Mouse (Mus musculus): ENCODE measurements around the gene Barhl1.

Barhl1 gene

DNA sequence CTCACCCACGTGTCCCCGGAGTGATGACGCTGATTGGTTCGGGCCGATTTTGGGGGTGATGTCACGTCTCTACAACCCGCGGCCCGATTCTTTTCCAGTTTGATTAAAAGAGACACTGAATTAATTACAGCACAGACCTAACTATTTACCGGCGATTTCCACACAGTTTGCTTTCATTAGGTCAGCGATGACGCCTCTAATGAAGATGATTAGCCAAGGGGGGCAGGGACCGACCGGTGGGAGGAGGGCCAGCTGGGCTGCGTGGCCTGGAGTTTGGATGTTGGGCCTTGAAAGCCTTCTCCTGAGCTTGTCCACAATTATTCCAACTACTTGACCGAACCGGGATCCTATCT is at the start of gene Barhl1:
TSS of gene Barhl1 (minus strand) at position 156 of the 353 bp plus-strand sequence.
- DNase-seq (ENCODE audit: low spot score in 2 of 2) = no peak

DNA sequence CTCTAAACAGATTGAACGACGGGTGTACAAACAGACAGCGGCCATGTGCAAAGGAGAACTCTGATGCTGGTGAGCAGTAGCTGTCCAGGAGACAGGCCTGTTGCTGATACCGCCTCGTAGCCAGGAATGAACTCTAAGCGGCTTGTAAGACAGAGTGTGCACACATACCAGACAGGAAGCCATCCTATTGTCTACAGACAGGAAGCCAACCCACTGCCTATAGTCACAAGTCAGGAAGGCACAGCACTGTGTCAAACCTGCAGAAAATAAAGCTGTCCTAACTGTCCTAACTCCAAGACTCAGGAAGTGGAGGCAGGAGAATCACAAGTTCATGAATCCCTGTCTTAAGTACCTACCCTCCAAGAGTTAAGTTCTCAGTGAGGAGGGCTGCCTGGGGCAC is 47.1 kb upstream of the Barhl1 start:
- DNase-seq (ENCODE audit: low spot score in 2 of 2) = no peak

DNA sequence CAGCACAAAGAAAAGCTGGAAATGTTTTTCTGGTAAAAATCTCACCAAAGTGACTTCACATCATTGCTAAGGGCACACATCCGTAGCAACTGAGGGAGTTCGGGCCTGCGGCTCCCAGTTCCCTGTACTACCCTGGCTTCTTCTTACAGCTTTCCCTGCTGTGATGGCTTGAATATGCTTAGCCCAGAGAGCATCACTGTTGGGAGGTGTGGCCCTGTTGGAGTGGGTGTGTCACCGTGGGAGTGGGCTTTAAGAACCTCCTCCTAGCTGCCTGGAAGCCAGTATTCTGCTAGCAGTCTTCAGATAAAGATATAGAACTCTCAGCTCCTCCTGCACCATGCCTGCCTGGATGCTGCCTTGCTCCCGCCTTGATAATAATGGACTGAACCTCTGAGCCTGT is 45.2 kb upstream of the Barhl1 start:
- no peak for DNase-seq (ENCODE audit: low spot score in 2 of 2)

DNA sequence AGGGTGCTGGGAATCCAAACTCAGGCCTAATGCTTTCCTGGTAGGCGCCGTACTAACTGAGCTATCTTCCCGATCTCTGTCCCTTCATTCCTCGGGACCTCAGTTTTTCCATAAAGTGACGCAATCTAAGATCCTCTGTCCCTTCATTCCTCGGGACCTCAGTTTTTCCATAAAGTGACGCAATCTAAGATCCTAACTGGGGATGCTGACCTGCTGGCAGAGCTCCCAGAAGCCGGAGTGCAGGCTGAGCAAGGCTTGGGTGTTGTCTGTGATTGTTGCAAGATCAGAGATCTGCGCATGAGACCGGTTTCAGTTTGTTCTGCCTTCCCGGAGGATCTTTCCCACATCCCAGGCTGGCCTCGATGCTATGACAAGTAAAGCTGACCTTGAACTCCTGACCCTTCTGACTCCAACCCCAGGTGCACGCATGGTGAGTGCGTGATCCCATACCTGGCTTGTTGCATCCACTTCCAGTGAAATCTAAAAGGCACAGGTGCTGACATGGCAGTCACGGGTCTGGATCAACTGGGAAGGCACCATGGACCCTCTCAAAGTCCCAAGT is 44.6 kb upstream of the Barhl1 start:
- no peak for DNase-seq (ENCODE audit: low spot score in 2 of 2)

DNA sequence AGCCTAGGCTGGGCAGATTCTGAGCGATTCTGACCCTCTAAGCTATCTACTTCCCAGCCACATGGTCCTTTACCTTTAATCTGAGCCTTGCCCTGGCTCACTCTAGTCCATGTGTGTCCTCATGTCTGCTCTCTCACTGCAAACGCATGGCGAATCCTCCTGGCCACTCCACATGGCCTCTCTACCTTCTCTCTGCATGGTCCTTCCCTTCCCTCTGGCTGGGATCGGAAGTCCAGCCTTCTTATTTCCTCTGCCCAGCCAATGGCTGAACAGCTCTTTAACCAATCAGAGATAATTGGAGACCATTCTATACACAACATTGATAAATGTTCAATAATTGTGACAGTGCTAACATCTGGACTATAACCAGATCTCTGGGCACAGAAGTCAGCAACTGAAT is 40.4 kb upstream of the Barhl1 start:
- no peak for DNase-seq (ENCODE audit: low spot score in 2 of 2)

DNA sequence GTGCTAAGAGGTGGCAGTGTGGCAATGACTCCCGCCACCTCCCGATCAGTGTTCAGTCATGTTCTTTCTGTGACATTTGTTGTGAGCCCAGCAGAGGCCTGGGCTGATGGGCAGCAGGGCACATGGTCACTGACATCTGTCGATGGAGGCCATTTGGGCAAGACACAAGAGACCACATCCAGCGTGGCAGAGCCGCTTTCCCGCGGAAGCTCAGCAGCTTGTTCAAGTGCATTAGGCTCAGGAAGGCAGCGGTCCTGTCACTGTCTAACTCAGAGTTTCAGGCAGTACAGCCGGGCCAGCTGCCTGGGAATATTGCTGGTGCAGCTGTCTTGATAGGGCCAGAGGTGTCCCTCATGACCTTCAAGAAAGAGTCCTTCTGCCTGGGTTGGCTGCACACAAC is 38.1 kb upstream of the Barhl1 start:
- no peak for DNase-seq (ENCODE audit: low spot score in 2 of 2)

DNA sequence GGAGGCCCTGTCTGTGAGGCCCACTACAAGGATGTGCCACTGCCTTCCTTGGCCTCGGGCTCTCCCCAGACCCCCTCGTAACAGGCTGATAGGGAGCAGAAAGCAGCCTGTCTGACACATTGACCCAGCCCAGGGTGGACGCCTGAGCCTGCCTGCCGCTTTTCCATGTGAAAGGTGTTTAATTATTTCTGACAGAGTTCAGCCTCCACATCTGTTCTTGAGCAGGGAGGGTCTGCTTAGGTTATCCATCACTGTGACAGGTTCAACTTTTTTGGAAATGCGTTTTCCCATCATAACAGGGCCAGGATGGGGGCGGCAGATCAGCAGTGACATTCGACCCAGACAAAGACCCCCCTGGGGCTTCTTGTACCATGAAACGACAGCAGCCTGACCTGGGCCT is 36.5 kb upstream of the Barhl1 start:
- no peak for DNase-seq (ENCODE audit: low spot score in 2 of 2)

DNA sequence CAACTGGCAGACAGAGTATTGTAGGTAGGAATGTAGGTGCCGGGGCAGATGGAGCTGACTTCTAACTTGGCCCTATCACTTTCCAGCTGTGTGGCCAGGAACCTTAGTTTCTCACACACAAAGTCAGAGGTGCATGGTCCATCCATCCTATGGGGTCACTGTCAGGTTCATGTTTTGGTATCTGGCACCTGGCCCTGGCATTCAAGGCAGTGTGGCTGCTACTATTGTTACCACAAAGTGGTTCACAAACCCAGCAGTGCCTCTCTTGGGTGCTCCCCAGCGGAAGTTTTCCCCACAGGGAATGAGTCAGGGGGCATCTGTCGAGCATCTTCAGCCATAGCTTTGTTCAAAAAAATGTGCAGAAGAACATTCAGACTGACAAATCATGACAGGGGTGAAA is 29.8 kb upstream of the Barhl1 start:
- no peak for DNase-seq (ENCODE audit: low spot score in 2 of 2)

DNA sequence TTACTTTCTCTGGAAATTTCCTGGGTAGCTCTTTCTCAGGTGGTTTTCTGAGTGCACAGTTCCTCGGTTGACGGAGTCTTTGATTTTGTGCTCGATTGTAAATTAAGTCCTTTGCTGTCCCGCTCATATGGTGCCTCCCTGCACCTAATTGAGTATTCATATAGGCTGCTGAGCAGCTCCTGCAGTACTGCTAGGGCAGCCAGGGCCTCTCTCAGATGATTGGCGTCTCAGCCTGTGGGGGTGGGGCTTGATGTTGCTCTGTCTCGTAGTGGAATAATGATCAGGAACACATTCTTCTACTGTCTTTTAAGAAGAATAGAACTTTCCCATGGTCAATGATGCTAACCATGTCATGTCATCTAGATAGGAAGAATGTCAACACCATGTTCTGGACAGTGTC is 28.9 kb upstream of the Barhl1 start:
- DNase-seq (ENCODE audit: low spot score in 2 of 2) = no peak

DNA sequence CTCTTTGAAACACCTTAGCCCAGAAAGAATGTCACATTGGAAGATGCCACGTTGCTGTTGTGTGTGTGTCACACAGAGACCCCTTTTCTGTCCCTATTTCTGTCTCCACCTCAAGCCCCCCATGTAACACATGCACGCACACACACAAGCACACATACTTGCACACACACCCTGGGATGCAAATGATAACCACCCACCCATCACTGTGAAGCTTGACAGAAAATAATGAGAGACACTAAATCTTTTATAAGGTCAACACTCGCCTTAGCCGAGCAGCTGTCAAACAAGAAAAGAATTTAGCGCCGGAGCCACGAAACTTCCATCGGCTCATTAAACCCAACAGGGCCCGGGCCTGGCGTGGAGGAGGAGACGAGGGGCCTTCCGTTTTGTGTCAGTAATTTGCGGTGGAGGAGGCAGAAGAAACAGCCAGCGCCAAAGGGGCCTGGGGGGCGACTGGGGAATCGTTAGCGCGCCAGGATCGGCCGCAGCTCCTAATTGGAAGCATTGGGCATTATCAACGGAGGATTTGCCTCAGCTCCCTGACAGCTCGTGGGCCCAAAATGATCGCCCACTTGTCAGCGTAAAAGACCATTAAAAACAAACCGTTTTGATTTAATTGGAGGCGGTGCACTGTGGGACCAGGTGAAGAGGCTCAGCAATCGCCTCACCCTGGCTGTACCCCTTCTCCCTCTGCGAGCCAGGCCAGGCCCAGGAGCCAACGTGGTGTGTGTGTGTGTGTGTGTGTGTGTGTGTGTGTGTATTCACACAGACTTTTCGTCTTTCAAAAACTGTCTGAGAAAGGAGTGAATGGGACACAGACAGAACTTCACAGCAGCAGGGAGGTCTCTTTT is 27.4 kb upstream of the Barhl1 start:
- DNase-seq (ENCODE audit: low spot score in 2 of 2) = no peak

DNA sequence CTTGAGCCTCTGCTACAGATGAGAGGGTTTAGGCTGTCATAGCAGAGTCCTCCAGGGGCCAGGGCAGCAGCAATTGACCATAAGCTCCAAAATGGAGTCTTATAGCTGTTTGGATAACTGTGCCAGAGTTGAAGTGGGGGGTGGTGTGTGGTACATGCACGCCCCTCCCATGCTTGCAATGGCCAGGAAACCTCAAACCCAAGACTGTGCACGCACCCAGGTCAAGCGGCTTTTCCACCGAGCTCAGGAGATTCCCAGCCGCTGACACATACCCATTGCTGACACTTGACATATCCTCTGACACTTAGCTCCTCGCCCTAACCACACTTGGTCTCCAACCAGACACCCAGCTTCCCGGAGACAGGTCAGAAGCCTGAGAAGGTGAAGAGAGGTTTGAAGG is 22.5 kb upstream of the Barhl1 start:
- no peak for DNase-seq (ENCODE audit: low spot score in 2 of 2)

DNA sequence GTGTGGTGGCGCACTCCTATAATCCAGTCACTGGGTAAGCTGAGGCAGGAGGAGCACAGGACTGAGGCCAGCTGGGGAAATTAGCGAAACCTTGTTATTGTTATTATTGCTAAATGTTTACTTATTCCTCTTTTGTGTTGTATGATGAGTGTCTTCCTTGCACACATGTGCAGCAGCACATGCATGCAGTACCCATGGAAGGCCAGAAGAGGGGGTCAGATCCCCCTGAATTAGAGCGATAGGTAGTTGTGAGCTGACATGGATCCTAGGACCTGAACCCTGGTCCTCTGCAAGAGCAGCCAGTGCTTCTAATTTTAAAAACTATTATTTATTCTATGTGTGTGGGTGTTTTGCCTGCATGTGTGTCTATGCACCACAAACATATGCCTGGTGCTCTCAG is 14.1 kb upstream of the Barhl1 start:
- no peak for DNase-seq (ENCODE audit: low spot score in 2 of 2)

DNA sequence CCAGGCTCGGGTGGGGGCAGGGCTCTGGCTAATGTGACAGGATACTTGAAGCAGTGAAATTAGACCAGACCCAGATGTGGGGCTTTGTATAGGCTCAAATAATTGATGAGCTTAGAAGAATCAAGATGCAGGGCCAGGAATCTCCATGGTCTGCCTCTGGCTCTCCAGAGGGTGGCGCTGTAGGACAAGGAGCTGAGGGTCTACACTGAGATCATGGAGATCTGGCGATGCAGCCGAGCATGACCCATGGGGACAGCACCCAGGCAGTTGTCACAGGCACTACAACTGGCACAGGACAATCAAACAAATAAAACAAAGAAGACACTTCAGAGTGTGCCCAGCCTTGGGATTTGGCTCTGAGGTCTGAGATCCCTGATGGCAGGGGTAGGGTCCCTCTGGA is 7.4 kb upstream of the Barhl1 start:
- peak in 1 of 2 experiments; percentile 15 for DNase-seq (ENCODE audit: low spot score in 2 of 2)

DNA sequence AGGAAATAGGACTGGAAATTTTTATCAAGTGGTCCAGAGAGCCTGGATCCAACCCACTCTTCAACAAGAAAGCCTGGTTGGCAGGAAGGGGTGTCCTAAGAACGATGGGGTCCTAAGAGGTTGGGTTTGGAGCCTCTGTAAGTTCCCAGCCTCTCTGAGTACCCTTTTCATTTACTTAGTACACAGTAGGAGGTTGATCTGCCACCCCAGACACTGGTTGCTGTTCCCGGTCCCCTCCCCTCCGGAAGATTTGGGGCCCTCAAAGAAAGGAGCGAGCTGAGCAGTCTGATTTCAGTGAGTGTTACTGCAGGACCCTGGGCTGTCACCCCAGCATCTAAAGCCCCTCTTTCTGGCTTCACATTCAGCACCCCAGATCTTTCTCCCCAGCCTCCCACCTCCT is 2.5 kb upstream of the Barhl1 start:
- no peak for DNase-seq (ENCODE audit: low spot score in 2 of 2)

DNA sequence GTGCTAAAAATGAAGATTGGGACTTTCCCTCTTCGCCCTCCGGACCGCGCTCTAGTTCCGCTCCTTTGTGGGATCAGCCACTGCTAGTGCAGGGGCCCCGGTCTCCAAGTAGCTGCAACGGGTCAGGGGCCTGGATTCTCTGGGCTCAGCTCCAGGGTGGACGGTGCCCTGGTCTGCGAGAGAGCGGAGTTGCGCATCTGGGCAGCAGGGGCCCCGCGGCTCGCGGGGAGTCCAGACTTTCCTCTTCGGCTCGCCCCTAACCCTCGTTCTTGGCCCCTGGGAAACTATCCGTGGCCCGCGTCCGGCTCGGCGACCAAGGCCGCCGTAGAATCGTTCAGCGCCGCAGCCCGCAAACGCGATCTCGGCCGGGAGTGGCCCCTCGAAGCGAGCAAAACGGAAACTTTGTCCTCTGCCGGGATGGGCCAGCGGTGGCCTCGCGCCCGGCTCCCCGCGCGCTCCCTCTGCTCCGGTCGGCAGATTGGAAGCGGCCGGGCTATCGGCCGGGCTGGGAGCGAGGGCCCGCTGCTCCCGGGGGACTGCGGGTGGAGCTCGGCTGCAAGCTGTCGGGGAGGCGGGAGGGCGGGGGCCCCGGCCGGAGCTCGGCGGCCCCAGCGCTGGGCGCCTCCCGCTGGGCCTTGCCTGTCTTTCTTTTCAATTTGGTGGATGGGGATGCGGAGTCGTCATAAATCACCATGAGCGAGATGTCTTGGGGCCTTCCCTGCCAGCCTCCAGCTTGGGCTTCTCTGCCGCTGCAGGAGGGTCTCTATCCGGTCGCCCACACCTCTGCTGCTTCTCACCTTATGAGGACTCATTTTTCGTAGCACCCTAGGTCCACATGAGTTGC is 1.3 kb upstream of the Barhl1 start:
- DNase-seq (ENCODE audit: low spot score in 2 of 2) = peak in 1 of 2 experiments; percentile 6

DNA sequence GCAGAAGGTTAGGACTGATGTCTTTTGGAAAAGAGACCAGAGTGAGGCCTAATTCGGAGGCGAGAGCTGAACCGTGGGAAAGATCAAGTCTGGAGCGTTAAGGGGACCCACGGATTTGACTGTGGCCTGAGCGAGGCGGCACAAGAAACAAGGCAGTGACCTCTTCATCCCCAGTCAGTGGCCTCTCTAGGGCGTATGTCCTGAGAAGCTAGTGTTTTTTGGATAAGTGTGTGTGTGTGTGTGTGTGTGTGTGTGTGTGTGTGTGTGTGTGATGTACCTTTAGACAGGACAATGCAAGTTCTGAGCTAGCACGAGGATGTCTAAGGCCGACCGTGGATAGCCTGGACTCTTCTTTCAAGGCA is 669 bp upstream of the Barhl1 start:
- DNase-seq (ENCODE audit: low spot score in 2 of 2) = no peak

DNA sequence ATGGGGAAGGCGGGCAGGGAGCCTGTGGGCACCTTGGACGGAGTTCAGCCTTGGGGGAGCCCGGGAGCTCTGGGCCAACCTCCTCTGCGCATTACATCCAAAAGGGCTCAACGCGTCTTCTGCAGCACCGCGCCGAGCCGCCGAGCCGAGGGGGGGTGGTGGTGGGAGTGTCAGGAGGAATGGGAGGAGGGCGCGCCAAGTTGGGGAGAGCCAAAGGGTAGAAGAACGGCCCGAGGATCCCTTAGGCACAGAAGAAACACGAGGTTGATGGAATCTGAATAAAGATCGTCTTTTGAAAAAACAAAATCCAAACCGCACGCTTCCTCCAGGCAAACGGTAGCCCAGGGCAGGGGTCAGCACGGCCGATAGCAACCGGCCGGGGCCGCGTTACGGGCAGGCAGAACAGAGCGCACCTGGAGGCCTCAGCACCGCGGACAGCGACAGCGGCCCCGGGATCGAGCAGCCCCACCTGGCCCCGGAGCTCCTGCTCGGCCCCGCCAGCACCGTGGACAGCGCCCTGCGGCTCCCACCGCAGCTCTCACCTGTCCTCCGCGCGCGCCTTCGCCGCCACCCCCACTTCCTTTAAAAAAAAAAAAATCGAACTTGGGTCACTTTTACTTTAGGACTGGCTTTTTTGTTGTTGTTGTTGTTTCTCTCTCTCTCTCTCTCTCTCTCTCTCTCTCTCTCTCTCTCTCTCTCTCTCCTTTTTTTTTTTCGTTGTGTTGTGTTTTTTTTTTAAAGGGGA is 528 bp downstream of the Barhl1 start:
- DNase-seq (ENCODE audit: low spot score in 2 of 2) = peak in 1 of 2 experiments; percentile 12

DNA sequence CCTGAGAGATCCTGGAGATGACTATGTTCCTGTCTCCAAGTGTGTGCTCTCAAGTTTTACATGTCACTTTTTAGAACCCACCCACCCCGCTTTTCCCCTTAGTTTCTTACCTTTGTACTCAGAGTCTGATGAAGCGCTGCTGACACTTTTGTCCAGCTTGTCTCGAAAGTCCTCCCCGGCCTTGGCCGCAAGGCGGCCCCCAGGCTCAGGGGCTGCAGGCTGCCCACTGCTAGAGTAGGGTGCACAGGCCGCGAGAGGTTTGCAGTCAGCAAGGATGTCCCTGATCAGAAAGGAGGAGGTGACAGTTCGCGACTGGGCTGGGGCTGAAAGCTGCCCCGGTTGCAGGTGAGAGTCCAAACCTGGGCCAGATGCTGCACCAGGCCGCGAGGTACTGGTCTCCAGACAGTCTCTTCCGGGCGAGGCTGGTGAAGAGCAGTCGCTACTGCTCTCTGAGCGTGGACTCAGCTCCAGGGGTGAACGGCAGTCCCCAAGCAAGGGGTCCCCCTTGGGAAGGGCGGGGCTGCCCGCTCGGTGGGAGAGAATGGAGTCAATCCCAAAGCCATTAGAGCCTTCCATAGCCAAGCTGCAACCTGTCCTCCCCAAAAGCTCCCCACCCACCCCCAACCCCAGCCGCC is 1.2 kb downstream of the Barhl1 start:
- DNase-seq (ENCODE audit: low spot score in 2 of 2) = no peak

DNA sequence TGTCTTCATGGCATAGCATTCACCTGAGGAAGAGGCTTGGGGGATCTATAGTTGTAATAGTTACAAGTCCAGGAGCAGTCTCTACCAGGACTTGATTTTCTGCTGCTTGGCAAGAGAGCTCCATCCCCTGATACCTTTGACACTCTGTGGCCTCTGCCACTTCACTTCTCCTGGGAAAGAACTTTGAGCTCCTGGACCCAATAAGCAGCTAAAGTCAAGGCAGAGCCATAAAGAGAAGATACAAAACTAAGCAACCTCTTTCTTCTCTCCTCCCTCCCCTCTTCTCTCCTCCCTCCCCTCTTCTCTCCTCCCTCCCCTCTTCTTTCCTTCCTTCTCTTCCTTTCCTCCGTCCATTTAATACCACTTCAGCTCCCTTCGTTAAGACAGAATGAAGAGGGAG is 2.3 kb downstream of the Barhl1 start:
- no peak for DNase-seq (ENCODE audit: low spot score in 2 of 2)

DNA sequence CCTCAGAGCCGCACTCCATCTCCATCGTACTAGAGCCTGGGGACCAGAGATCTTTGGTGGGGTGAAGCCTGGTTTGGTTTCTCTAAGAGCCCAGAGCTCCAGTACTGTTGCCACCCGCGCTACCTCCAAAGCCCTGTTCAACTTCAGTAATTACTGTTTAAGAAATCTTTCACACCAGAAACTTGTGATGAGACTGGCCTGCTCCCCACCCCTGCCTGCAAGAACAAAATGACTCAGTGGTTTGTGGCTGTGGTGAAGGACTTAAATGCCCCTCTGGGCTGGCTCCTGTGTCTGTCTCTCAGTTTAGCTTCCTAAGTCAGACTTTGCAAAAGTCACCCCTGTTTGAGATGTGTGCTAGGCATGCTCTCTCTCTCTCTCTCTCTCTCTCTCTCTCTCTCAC is 3.5 kb downstream of the Barhl1 start:
- DNase-seq (ENCODE audit: low spot score in 2 of 2) = no peak

DNA sequence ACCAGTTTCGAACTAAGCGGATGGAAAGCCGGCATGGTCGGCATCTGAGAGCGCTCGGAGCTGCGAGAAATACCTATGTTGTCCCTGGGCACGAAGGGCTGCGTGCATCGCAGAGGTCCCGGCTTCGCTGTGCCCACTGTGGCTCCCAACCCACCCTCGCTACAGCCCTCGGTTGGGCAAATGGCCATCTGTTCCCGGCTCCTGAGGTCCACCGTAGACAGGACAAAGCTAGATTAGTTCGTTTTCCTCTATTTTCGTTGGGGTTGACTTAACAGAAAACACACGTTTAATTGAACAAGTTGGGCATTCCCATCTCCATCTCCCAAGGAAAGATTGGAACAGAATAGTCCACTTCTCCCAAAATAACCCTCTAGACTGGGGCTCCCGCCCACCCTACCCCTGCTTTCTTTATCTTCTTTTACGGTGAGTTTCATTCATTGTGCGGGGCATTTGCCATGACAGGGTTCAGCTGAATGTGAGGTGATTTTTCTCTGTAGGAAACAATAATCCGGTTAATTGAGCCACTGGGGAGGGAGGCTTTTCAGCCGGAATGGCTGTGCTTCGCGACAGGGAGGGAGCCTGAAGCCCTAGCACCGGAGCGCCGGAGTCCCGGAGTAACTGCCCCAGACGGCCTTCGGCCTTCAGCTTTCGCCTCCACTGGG is 4.3 kb downstream of the Barhl1 start:
- DNase-seq (ENCODE audit: low spot score in 2 of 2) = no peak

Data from heart, adult 9 months (tissue).